Mouse (Mus musculus) CH12.LX (cell line): Measurements from ENCODE around the gene Cuedc2. TPM values are rescaled to one million over a fixed set of nuclear protein-coding genes. Genes with fewer than 3 reads are reported as not detected.

Experiments used
- DNase-seq: peaks from one replicate; pipeline ENCODE4 v3.0.0-alpha.2; 2013; ENCODE audit errors: extremely low read depth
- H3K27ac ChIP-seq: 2 replicates; pipeline ENCODE4 v1.5.1; 2012; ENCODE audit warnings: low read depth, mild to moderate bottlenecking, control low read depth, moderate library complexity; ENCODE audit not compliant: insufficient read depth
- H3K27me3 ChIP-seq: replicated peaks from 2 replicates; pipeline ENCODE3; 2012; ENCODE audit warnings: inconsistent platforms
- H3K36me3 ChIP-seq, 2 experiments: replicated peaks in 1 of 2; 2 replicates each; pipeline versions ENCODE3 to v1.6.1; 2012; ENCODE audit warnings: inconsistent platforms in 1 of 2, low read length in 1 of 2, mild to moderate bottlenecking in 1 of 2, mixed read lengths in 1 of 2, moderate library complexity in 1 of 2; ENCODE audit not compliant: control insufficient read depth in 1 of 2, insufficient read depth in 1 of 2
- H3K4me1 ChIP-seq, 2 experiments: 2 replicates each; pipeline ENCODE4 v1.6.1; 2012; ENCODE audit warnings: inconsistent platforms in 1 of 2, moderate library complexity in 1 of 2; ENCODE audit not compliant: insufficient read depth in 2 of 2, control insufficient read depth in 1 of 2
- H3K4me2 ChIP-seq: 2 replicates; pipeline ENCODE4 v1.6.1; 2012; ENCODE audit warnings: low read depth, mild to moderate bottlenecking, control low read depth; ENCODE audit not compliant: poor library complexity, insufficient read depth, severe bottlenecking
- H3K4me3 ChIP-seq, 3 experiments: fragments of 150-350 bp in 1 of 3; sonication (generic) in 1 of 3; replicated peaks in 1 of 3; 2 replicates each; pipeline versions ENCODE3 to v1.5.1; 2011 to 2012; ENCODE audit warnings: low read depth in 2 of 3, low read length in 2 of 3, mild to moderate bottlenecking in 2 of 3, moderate library complexity in 2 of 3, control low read depth in 1 of 3, improper control_type of control experiment in 1 of 3, inconsistent platforms in 1 of 3, mixed read lengths in 1 of 3; ENCODE audit not compliant: poor library complexity in 1 of 3
- H3K79me2 ChIP-seq: replicated peaks from 2 replicates; pipeline ENCODE4 v1.6.1; 2012; ENCODE audit warnings: mild to moderate bottlenecking, moderate library complexity; ENCODE audit not compliant: control insufficient read depth, poor library complexity, insufficient read depth, severe bottlenecking; ENCODE audit errors: extremely low read depth
- H3K9ac ChIP-seq: 2 replicates; pipeline ENCODE4 v1.6.1; 2012; ENCODE audit warnings: low read depth, mild to moderate bottlenecking, control low read depth, moderate library complexity; ENCODE audit not compliant: insufficient read depth
- H3K9me3 ChIP-seq: replicated peaks from 2 replicates; pipeline ENCODE3; 2012; ENCODE audit warnings: low read length, inconsistent platforms, mixed read lengths
- CHD1 ChIP-seq: IDR thresholded peaks from 2 replicates; pipeline ENCODE4 v1.6.1; 2012; ENCODE audit warnings: low read depth, low read length, improper control_type of control experiment, inconsistent platforms
- CTCF ChIP-seq, 2 experiments: IDR thresholded peaks in 1 of 2; conservative IDR thresholded peaks in 1 of 2; 2 replicates each; pipeline ENCODE4 v1.5.1; 2011 to 2012; ENCODE audit warnings: low read depth in 2 of 2, low read length in 2 of 2, improper control_type of control experiment in 1 of 2, inconsistent platforms in 1 of 2, mild to moderate bottlenecking in 1 of 2, moderate library complexity in 1 of 2
- HCFC1 ChIP-seq: IDR thresholded peaks from 2 replicates; pipeline ENCODE4 v1.6.1; 2012; ENCODE audit warnings: low read depth, mild to moderate bottlenecking, inconsistent platforms, low read length, improper control_type of control experiment
- IRF4 ChIP-seq: IDR thresholded peaks from 2 replicates; pipeline ENCODE4 v1.6.1; 2014; ENCODE audit warnings: low read depth, mild to moderate bottlenecking, inconsistent platforms, low read length, improper control_type of control experiment
- JUN ChIP-seq: IDR thresholded peaks from 2 replicates; pipeline ENCODE4 v1.6.1; 2011; ENCODE audit warnings: low read depth, mild to moderate bottlenecking, low read length, improper control_type of control experiment, moderate library complexity; ENCODE audit not compliant: insufficient read depth
- MAX ChIP-seq: IDR thresholded peaks from 2 replicates; pipeline ENCODE4 v1.6.1; 2011; ENCODE audit warnings: low read length, improper control_type of control experiment
- MEF2A ChIP-seq: IDR thresholded peaks from 2 replicates; pipeline ENCODE4 v1.6.1; 2014; ENCODE audit warnings: low read depth, mild to moderate bottlenecking, inconsistent platforms, low read length, improper control_type of control experiment, borderline replicate concordance
- MXI1 ChIP-seq: IDR thresholded peaks from 2 replicates; pipeline ENCODE4 v1.6.1; 2011; ENCODE audit warnings: mild to moderate bottlenecking, low read depth, low read length, improper control_type of control experiment
- NELFE ChIP-seq: IDR thresholded peaks from 2 replicates; pipeline ENCODE4 v1.6.1; 2011; ENCODE audit warnings: low read depth, low read length, improper control_type of control experiment
- SIN3A ChIP-seq: IDR thresholded peaks from 2 replicates; pipeline ENCODE4 v1.6.1; 2012; ENCODE audit warnings: low read length, improper control_type of control experiment, inconsistent platforms
- SMC3 ChIP-seq: IDR thresholded peaks from 2 replicates; pipeline ENCODE4 v1.6.1; 2011; ENCODE audit warnings: low read depth, low read length, improper control_type of control experiment
- TBP ChIP-seq: conservative IDR thresholded peaks from 2 replicates; pipeline ENCODE4 v1.6.1; 2011; ENCODE audit warnings: low read depth, low read length, improper control_type of control experiment
- UBTF ChIP-seq: IDR thresholded peaks from 2 replicates; pipeline ENCODE4 v1.6.1; 2012; ENCODE audit warnings: low read depth, mild to moderate bottlenecking, inconsistent platforms, low read length, improper control_type of control experiment, moderate library complexity
- ZC3H11A ChIP-seq: IDR thresholded peaks from 2 replicates; pipeline ENCODE4 v1.6.1; 2012; ENCODE audit warnings: low read depth, mild to moderate bottlenecking, inconsistent platforms, low read length, improper control_type of control experiment
- ZKSCAN1 ChIP-seq: IDR thresholded peaks from 2 replicates; pipeline ENCODE4 v1.6.1; 2012; ENCODE audit warnings: low read depth, inconsistent platforms, low read length, improper control_type of control experiment, borderline replicate concordance
- ZNF384 ChIP-seq: IDR thresholded peaks from 2 replicates; pipeline ENCODE4 v1.6.1; 2012; ENCODE audit warnings: low read depth, low read length, improper control_type of control experiment, inconsistent platforms
- dilution Hi-C: fragments of 300-500 bp; cut with MboI; formaldehyde crosslinking; loops from 2 replicates; pipeline ENCODE4 v1.14.3; 2020; ENCODE audit warnings: low sequenced_read_pairs; ENCODE audit not compliant: extremely low pct_unique_long_range_greater_than_20kb, extremely low pct_ligation_motif_present
- in situ Hi-C: fragments of 300-500 bp; cut with MboI; formaldehyde crosslinking; loops from 3 replicates; pipeline ENCODE4 v1.14.3; 2019; ENCODE audit warnings: low sequenced_read_pairs, low pct_ligation_motif_present, low pct_unique_long_range_greater_than_20kb, mixed read lengths
- polyA plus RNA-seq: library from polyadenylated mRNA; unstranded; fragments of >175 nt; gene quantifications from 2 replicates; pipeline ENCODE4 v1.2.1, GENCODE M21; 2012; ENCODE audit warnings: low read depth; ENCODE audit not compliant: insufficient read length
- total RNA-seq, 2 experiments: library from RNA; depleted of rRNA; stranded (reverse); fragments of 300-350 nt in 1 of 2; fragments of >200 nt in 1 of 2; gene quantifications; 2 replicates each; pipeline ENCODE4 v1.2.3; 2012 to 2014

Gene Cuedc2
- total and polyA plus RNA-seq, 3 experiments, result 94.4 to 117 (median 102) TPM

DNA sequence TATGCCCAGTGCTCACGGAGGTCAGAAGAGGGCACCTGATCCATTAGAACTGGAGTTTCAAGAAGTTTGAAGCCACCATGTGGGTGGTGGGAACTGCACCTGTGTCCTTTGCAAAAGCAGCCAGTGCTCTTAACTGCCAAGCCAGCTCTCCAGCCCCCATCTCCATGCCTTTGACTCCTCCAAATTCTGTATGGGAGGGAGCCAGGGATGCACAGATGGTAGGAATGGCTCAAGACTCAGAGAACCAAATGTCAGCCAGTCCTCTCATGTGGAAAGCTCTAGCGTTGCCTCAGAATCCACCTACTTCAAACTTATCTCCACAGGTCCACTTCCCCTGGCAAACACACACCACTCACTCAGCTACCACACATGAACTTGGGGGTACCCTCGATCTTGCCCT is 4.6 kb downstream of the Cuedc2 start:
- dilution Hi-C loops, result no loop called here
- Histone ChIP-seq H3K27ac (no peak overlapping the region), H3K9me3 (no peaks in the 10 kb centered on the region)
- TF ChIP-seq HCFC1, result no peak
- TF ChIP-seq, all 38 proteins: peak for 0
- H3K4me3 ChIP-seq, result no peak overlapping the region
- H3K4me2 ChIP-seq, result no peak overlapping the region
- H3K27me3 ChIP-seq, result no peaks in the 10 kb centered on the region
- H3K4me1 ChIP-seq, result peaks cover 13 to 52% of the 10 kb centered on the region in 2 experiments
- H3K36me3 ChIP-seq, result peaks cover 22 to 51% of the 10 kb centered on the region in 2 experiments
- DNase-seq, result no peak
- in situ Hi-C loops, result no loop called here
- H3K79me2 ChIP-seq, result 0 out of 2 replicates have a peak, but pooled peaks cover 2% of the 10 kb centered on the region
- no peak overlapping the region for H3K9ac ChIP-seq

DNA sequence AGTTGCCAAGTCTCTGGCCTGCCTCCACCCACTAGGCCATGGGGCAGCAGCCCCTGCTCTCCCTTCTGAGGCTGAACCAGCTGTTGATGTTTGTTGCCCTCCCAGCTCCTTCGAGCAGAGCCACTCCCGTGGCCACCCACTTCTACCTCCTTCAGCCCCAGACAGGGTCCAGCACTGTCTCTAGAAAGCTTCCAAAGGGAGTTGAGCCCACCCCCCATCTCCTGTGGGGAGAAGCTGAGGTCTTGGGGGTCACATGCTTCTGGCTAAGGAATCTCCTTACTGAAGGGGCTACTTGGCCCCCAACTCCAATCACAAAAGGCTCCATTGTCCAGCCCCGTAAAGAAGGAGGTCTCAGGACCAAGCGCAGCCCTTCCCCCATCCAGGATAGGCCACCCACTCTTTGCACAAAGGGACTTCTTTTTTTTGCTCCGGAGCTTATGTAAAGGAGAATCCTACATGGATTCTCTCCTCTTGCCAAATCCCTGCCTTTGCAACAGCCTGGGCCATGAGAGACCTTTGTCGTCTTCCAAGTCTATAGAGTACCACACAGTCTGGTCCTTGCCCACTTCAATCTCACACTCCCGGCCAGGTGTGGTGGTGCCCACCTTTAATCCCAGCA is 5.7 kb downstream of the Cuedc2 start:
- Histone ChIP-seq H3K9ac (no peak overlapping the region), H3K27ac (no peak overlapping the region), H3K79me2 (0 out of 2 replicates have a peak, but pooled peaks cover 2% of the 10 kb centered on the region), H3K4me1 (peaks cover 13 to 54% of the 10 kb centered on the region in 2 experiments), H3K4me2 (no peak overlapping the region), H3K9me3 (no peaks in the 10 kb centered on the region), H3K36me3 (peaks cover 22 to 51% of the 10 kb centered on the region in 2 experiments), H3K27me3 (no peaks in the 10 kb centered on the region), H3K4me3 (no peak overlapping the region)
- dilution Hi-C loops (no loop called here), in situ Hi-C loops (no loop called here)
- TF ChIP-seq CTCF (conservative IDR thresholded peaks at IDR 0.05 in 1 of 2, IDR thresholded peaks at IDR 0.05 in 1 of 2; ENCODE audit: low read depth in 2 of 2, low read length in 2 of 2) (no peak), TBP (no peak), ZKSCAN1 (no peak), MAX (no peak), CHD1 (no peak), SIN3A (no peak), UBTF (no peak), MXI1 (no peak)
- DNase-seq, result no peak

DNA sequence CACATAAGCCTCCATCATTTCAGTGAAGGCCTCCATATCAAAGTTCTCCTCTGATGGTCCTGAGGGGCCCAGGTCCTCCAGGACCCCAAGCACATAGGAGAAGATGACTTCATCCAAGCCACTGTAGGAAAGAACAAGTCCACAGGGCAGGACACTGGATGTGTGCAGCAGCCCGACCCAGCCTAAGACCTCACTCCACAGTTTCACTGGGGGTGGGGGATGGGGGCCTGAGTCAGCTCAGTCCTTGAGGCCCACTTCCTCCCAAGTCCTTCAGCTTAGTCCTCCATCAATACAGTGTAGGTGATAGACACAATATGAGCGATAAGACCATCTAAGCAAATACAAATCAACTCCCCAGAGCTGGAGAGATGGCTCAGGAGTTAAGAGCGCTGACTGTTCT is 6.6 kb downstream of the Cuedc2 start:
- dilution Hi-C loops (no loop called here), in situ Hi-C loops (no loop called here)
- Histone ChIP-seq H3K4me1 (peaks cover 9 to 54% of the 10 kb centered on the region in 2 experiments), H3K4me3 (no peak overlapping the region), H3K27ac (no peak overlapping the region), H3K9me3 (no peaks in the 10 kb centered on the region), H3K4me2 (no peak overlapping the region), H3K9ac (no peak overlapping the region), H3K79me2 (no peaks in the 10 kb centered on the region), H3K27me3 (peaks cover 2% of the 10 kb centered on the region), H3K36me3 (peaks cover 22 to 51% of the 10 kb centered on the region in 2 experiments)
- TF ChIP-seq JUN (no peak), TBP (no peak), ZNF384 (no peak), ZC3H11A (no peak), IRF4 (no peak), CTCF (conservative IDR thresholded peaks at IDR 0.05 in 1 of 2, IDR thresholded peaks at IDR 0.05 in 1 of 2; ENCODE audit: low read depth in 2 of 2, low read length in 2 of 2) (no peak), NELFE (no peak), SMC3 (no peak), MEF2A (no peak)
- no peak for DNase-seq
